Mouse (Mus musculus) brain, embryonic 14.5 days (tissue): ENCODE measurements at regions not wholly inside any gene's neighbourhood (a gene's known extent, or its start where the extent isn't known, plus 50 kb on each side); places are given as distances from the start of the nearest gene placed in this dataset.

Source experiments
- DNase-seq: peaks from one replicate; pipeline ENCODE4 v3.0.0-alpha.2; 2011; ENCODE audit warnings: low read depth
- CTCF ChIP-seq: fragments of 200-500 bp; IDR thresholded peaks from 2 replicates; pipeline ENCODE4 v1.5.1; 2012; ENCODE audit warnings: inconsistent platforms, mild to moderate bottlenecking, moderate library complexity, borderline replicate concordance; ENCODE audit not compliant: insufficient read depth, insufficient read length; ENCODE audit errors: extremely low read depth
- POLR2A ChIP-seq: fragments of 200-500 bp; IDR thresholded peaks from 2 replicates; pipeline ENCODE4 v1.6.1; 2012; ENCODE audit warnings: mild to moderate bottlenecking, inconsistent platforms, borderline replicate concordance; ENCODE audit not compliant: poor library complexity, insufficient read depth, insufficient read length, severe bottlenecking; ENCODE audit errors: extremely low read depth

DNA sequence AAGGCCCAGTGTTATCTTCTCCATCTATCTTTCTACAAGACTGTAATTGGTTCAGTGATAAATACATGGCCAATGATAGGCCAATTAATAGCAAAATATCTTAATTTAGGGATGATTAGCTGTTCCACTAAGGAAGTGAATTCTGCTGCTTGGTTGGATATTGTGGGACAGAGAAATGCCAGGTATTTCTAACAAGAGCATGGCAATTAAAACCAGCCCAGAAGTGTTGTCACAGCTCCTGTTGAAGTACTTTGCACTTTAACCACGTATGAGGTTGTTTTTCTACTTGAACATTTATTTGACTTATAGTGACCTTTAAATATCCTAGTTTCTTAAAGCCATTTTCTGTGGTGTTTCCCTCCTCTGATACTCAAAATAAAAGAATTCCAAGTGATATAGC lies 65.7 kb upstream of the Acsl4 start:
- DNase-seq = no peak
- TF ChIP-seq CTCF = no peak
- no peak for TF ChIP-seq POLR2A

DNA sequence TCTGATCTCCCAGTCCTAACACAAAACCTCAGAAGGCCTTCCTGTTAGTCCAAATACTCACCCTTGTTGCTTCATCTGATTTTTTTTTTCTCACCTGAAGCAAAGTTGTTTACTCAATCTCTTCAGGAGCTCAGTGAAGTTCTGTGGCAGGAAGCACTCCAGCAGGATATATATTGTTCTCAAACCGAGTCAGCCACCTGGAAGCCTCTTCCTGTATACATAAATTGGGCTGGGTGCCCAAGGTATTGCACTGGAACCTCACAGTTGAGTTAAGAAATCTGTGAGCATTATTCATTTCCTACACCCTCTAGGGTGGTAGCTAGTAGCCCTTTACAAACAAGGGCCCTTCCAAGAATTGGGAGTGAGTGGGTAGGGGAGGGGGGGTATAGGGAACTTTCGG lies 73.8 kb upstream of the Acsl4 start:
- no peak for TF ChIP-seq POLR2A
- TF ChIP-seq CTCF = no peak
- no peak for DNase-seq

DNA sequence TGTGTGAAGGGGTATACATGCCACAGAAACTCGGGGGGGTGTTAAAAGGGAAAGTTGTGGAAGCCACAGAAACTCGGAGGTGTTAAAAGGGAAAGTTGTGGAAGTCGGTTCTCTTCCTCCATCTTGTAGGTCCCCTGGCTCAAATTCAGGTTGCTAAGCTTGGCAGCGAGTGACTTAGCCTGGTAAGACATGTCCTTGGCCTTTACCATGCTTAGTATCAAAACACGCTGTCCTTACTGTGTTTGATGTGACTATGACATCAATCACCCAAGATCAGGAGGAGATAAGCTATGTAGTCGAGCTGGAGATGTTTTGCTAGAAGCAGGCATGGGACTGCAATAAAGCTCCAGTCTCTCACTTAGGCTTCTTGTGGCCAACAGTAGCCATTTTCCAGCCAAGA lies 74.4 kb upstream of the Acsl4 start:
- DNase-seq = no peak
- TF ChIP-seq CTCF = no peak
- no peak for TF ChIP-seq POLR2A

DNA sequence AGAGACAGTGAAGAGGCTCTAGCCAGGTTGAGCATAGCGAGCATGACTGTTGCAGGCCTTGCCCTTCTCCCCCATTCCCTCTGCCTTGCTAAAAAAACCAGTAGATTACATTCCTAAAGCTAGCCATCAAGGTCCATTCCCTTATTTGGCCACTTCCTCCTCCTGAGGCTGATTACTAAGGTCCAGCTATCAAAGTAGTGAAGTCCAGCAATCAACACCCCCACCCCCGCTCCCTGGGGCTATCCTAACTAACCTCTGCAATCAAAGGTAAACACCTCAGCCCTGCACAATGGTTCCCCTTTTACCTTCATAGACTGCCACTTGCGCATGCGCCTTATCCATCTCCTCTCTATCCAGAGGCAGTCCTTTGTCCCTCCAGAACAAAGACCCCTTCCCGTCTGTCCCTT lies 77.5 kb upstream of the Acsl4 start:
- TF ChIP-seq CTCF (no peak), POLR2A (no peak)

GRCm38 (mm10) chrX:142468388-142468787 lies 78.1 kb upstream of the Acsl4 start:
- no peak for DNase-seq

More for the DNA sequence above, 77.5 kb upstream of the Acsl4 start:
- peak; percentile 10 for DNase-seq

DNA sequence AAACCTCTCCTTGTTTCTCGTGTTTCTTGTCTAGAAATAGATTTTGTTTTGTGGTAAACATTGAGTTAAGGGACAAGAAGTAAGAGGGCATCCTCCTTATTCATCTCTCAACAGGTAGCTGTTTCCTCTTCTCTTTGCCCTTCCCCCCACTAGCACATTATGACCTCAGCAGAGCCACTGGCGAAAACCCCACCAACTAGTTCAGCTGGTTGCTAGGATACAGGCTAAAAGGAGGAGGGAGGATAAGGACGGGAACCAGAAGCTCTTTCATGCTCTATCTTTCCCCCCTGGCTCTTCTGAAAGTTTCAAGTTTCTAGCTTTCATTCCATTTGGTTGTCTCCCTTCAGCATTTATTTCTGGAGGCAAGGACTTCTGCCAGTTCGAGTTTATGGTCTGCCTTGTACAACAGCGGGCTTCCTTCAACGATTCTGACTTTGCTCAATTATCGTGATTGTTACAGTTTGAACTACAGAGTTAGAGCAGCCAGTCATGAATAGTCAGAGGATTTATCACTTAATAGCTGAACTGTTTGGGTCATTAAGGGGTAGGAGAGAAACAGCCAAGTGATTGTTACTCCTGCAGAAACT lies 78.8 kb upstream of the Acsl4 start:
- DNase-seq = peak; percentile 45

More at GRCm38 (mm10) chrX:142468388-142468787, 78.1 kb upstream of the Acsl4 start:
- TF ChIP-seq POLR2A (no peak), CTCF (no peak)

GRCm38 (mm10) chrX:142470083-142470482 lies 79.7 kb upstream of the Acsl4 start:
- TF ChIP-seq CTCF (no peak), POLR2A (no peak)

More for the DNA sequence above, 78.8 kb upstream of the Acsl4 start:
- TF ChIP-seq CTCF = no peak
- TF ChIP-seq POLR2A = no peak

GRCm38 (mm10) chrX:142481203-142481815 lies 91.0 kb upstream of the Acsl4 start:
- DNase-seq = no peak
- TF ChIP-seq POLR2A (no peak), CTCF (no peak)

More at GRCm38 (mm10) chrX:142470083-142470482, 79.7 kb upstream of the Acsl4 start:
- DNase-seq = no peak

GRCm38 (mm10) chrX:142488078-142488477 lies 97.7 kb upstream of the Acsl4 start:
- TF ChIP-seq CTCF (no peak), POLR2A (no peak)

GRCm38 (mm10) chrX:142490093-142490717 lies 99.9 kb upstream of the Acsl4 start:
- no peak for TF ChIP-seq CTCF
- no peak for DNase-seq

More at GRCm38 (mm10) chrX:142488078-142488477, 97.7 kb upstream of the Acsl4 start:
- no peak for DNase-seq

GRCm38 (mm10) chrX:142501094-142501493 lies 110.8 kb upstream of the Acsl4 start:
- no peak for TF ChIP-seq POLR2A
- TF ChIP-seq CTCF = no peak
- no peak for DNase-seq

GRCm38 (mm10) chrX:142504962-142505361 lies 114.6 kb upstream of the Acsl4 start:
- TF ChIP-seq CTCF = no peak
- TF ChIP-seq POLR2A = no peak
- no peak for DNase-seq
